Comparison of ENCODE assay signal across 8 mouse cellular contexts in genomic region chr8:91312835-91313832, GRCm38 (mm10). TPM values are rescaled to one million over a fixed set of nuclear protein-coding genes. Genes with fewer than 3 reads are reported as not detected.
A peak's percentile ranks its signal among the peaks of the same experiment; 100 is the strongest.
DNase-seq lines count a peak whose midpoint lies in the region; ATAC-seq and TF ChIP-seq lines count a peak whose summit lies in the region.

Gene Rpgrip1l, minus strand, starts transcription at chr8:91313262.
Gene Fto, plus strand, starts transcription at chr8:91313525.

- H3K4me3 ChIP-seq in embryonic facial prominence, embryonic 13.5 days, result peak within 1 kb of the TSS; percentile 71
- H3K4me3 ChIP-seq in kidney, adult 2 months (ENCODE audit: insufficient read depth, low read depth, low read length), result peak within 1 kb of the TSS; percentile 86
- peak within 1 kb of the TSS; percentile 62 for H3K4me3 ChIP-seq in limb, embryonic 12.5 days (replicated peaks)
- peak within 1 kb of the TSS; percentile 65 for H3K4me3 ChIP-seq in midbrain, embryonic 15.5 days
- peak within 1 kb of the TSS; percentile 79 for H3K4me3 ChIP-seq in spleen, adult 2 months (ENCODE audit: extremely low read depth, insufficient read depth, insufficient read length)

- no peak for TF ChIP-seq CTCF in kidney, adult 2 months (conservative IDR thresholded peaks at IDR 0.05; ENCODE audit: insufficient read depth, insufficient read length, low read depth, low read length)
- no peak for TF ChIP-seq CTCF in spleen, adult 2 months (IDR thresholded peaks at IDR 0.05; ENCODE audit: extremely low read depth, insufficient read depth, insufficient read length, insufficient replicate concordance)

- peak; percentile 100 for ATAC-seq in embryonic facial prominence, embryonic 13.5 days (ENCODE audit: insufficient number of reproducible peaks, insufficient read depth, low FRiP score, low TSS enrichment, low read depth)
- ATAC-seq in limb, embryonic 12.5 days (ENCODE audit: insufficient number of reproducible peaks, insufficient read depth, low FRiP score, low TSS enrichment, low read depth), result peak; percentile 100
- ATAC-seq in midbrain, embryonic 15.5 days (replicated peaks), result peak; percentile 99

- under 1% methylated on average over 59 of the region's 59 CpGs for WGBS in embryonic facial prominence, embryonic 13.5 days
- WGBS in kidney, adult 2 months, result under 1% methylated on average over 59 of the region's 59 CpGs
- WGBS in limb, embryonic 12.5 days, result 1% methylated on average over 59 of the region's 59 CpGs
- under 1% methylated on average over 59 of the region's 59 CpGs for WGBS in midbrain, embryonic 15.5 days
- WGBS in spleen, adult 2 months, result 1% methylated on average over 59 of the region's 59 CpGs

- peaks cover 3% of the 10 kb centered on the region; the same call in 1 of the 2 replicates for H3K36me3 ChIP-seq in embryonic facial prominence, embryonic 13.5 days
- no peaks in the 10 kb centered on the region for H3K36me3 ChIP-seq in kidney, adult 2 months (ENCODE audit: control insufficient read depth, insufficient read depth, low read length)
- peaks cover 3% of the 10 kb centered on the region for H3K36me3 ChIP-seq in limb, embryonic 12.5 days
- H3K36me3 ChIP-seq in midbrain, embryonic 15.5 days (replicated peaks), result no peaks in the 10 kb centered on the region
- no peaks in the 10 kb centered on the region for H3K36me3 ChIP-seq in spleen, adult 2 months (ENCODE audit: control insufficient read depth, insufficient read depth, low read length)

- no peak for TF ChIP-seq POLR2A in kidney, adult 2 months (IDR thresholded peaks at IDR 0.05; ENCODE audit: low read depth, low read length)
- TF ChIP-seq POLR2A in spleen, adult 2 months (IDR thresholded peaks at IDR 0.05; ENCODE audit: low read depth, low read length), result no peak

- DNase-seq in 3134 (ENCODE audit: extremely low read depth, insufficient read length, low spot score), result peak; percentile 99
- peak; percentile 96 to 97 for DNase-seq in adrenal gland, postnatal 36 days
- peak; percentile 97 to 99 for DNase-seq in heart, adult 18-20 months
- peak; percentile 99 for DNase-seq in kidney, adult 2 months
- peak; percentile 96 to 97 for DNase-seq in spleen, adult 2 months (ENCODE audit: low read depth in 1 of 2, low spot score in 2 of 2)

- peak within 1 kb of the TSS; percentile 75 for H3K4me2 ChIP-seq in embryonic facial prominence, embryonic 13.5 days
- peak within 1 kb of the TSS; percentile 80 for H3K4me2 ChIP-seq in limb, embryonic 12.5 days
- H3K4me2 ChIP-seq in midbrain, embryonic 15.5 days, result peak within 1 kb of the TSS; percentile 73

- peak within 1 kb of the TSS; percentile 81 for H3K27ac ChIP-seq in embryonic facial prominence, embryonic 13.5 days
- H3K27ac ChIP-seq in kidney, adult 2 months (ENCODE audit: insufficient read depth, low read depth, low read length), result peak within 1 kb of the TSS; percentile 58; the same call in 1 of the 2 replicates
- H3K27ac ChIP-seq in limb, embryonic 12.5 days, result peak within 1 kb of the TSS; percentile 54; the same call in 1 of the 2 replicates
- H3K27ac ChIP-seq in midbrain, embryonic 15.5 days, result peak within 1 kb of the TSS; percentile 86
- peak within 1 kb of the TSS; percentile 63 for H3K27ac ChIP-seq in spleen, adult 2 months (ENCODE audit: insufficient read depth, low read length)

- H3K9ac ChIP-seq in embryonic facial prominence, embryonic 13.5 days, result peak within 1 kb of the TSS; percentile 87
- peak within 1 kb of the TSS; percentile 83 for H3K9ac ChIP-seq in limb, embryonic 12.5 days (replicated peaks)
- peak within 1 kb of the TSS; percentile 81 for H3K9ac ChIP-seq in midbrain, embryonic 15.5 days

- H3K4me1 ChIP-seq in embryonic facial prominence, embryonic 13.5 days, result peaks cover 24% of the 10 kb centered on the region
- peaks cover 2% of the 10 kb centered on the region; the same call in 1 of the 2 replicates for H3K4me1 ChIP-seq in kidney, adult 2 months (ENCODE audit: control insufficient read depth, insufficient read depth, low read length)
- peaks cover 32% of the 10 kb centered on the region for H3K4me1 ChIP-seq in limb, embryonic 12.5 days (replicated peaks)
- H3K4me1 ChIP-seq in midbrain, embryonic 15.5 days, result peaks cover 33% of the 10 kb centered on the region
- H3K4me1 ChIP-seq in spleen, adult 2 months (ENCODE audit: control insufficient read depth, insufficient read depth, insufficient read length), result no peaks in the 10 kb centered on the region; the same call in 1 of the 2 replicates

- H3K27me3 ChIP-seq in embryonic facial prominence, embryonic 13.5 days, result no peaks in the 10 kb centered on the region
- no peaks in the 10 kb centered on the region for H3K27me3 ChIP-seq in kidney, adult 2 months (replicated peaks; ENCODE audit: control insufficient read depth, insufficient read depth, low read length)
- no peaks in the 10 kb centered on the region for H3K27me3 ChIP-seq in limb, embryonic 12.5 days
- H3K27me3 ChIP-seq in midbrain, embryonic 15.5 days (replicated peaks), result no peaks in the 10 kb centered on the region
- no peaks in the 10 kb centered on the region for H3K27me3 ChIP-seq in spleen, adult 2 months (ENCODE audit: control insufficient read depth, insufficient read depth, low read length)

- H3K9me3 ChIP-seq in embryonic facial prominence, embryonic 13.5 days, result no peaks in the 10 kb centered on the region
- no peaks in the 10 kb centered on the region for H3K9me3 ChIP-seq in limb, embryonic 12.5 days
- H3K9me3 ChIP-seq in midbrain, embryonic 15.5 days, result no peaks in the 10 kb centered on the region

RNA-seq across cellular contexts. Expression of gene Rpgrip1l, which starts in this region (rescaled TPM):
- 1 to 10 TPM; 6.5 to 7.1 TPM for total RNA-seq in adrenal gland, postnatal 36 days (2021)
- polyA plus RNA-seq in embryonic facial prominence, embryonic 13.5 days (2015; fragmentation: Nextera tagmentation; extraction: Ambion mirVana), result 18.1 and 21.5 TPM in 2 replicates
- total RNA-seq in heart, adult 18-20 months (2021), result 1 to 10 TPM; 4.6 to 6.1 TPM
- polyA plus RNA-seq in kidney, adult 2 months (2012; rRNA removed), result 1.6 and 2.1 TPM in 2 replicates
- polyA plus RNA-seq in limb, embryonic 12.5 days (2016; fragmentation: Nextera tagmentation; extraction: Ambion mirVana), result 14.3 and 17.1 TPM in 2 replicates
- polyA plus RNA-seq in midbrain, embryonic 15.5 days (2015; fragmentation: Nextera tagmentation; extraction: Ambion mirVana), result 12.6 and 12.9 TPM in 2 replicates
- 0.27 and 0.30 TPM in 2 replicates for polyA plus RNA-seq in spleen, adult 2 months (2012; rRNA removed)

RNA-seq across cellular contexts. Expression of gene Fto, which starts in this region (rescaled TPM):
- 10 to 100 TPM; 71.6 to 81.6 TPM for total RNA-seq in adrenal gland, postnatal 36 days (2021)
- 107 and 111 TPM in 2 replicates for polyA plus RNA-seq in embryonic facial prominence, embryonic 13.5 days (2015; fragmentation: Nextera tagmentation; extraction: Ambion mirVana)
- 10 to 100 TPM; 59.5 to 66.3 TPM for total RNA-seq in heart, adult 18-20 months (2021)
- polyA plus RNA-seq in kidney, adult 2 months (2012; rRNA removed), result 40.9 and 43.9 TPM in 2 replicates
- 92.1 and 96.3 TPM in 2 replicates for polyA plus RNA-seq in limb, embryonic 12.5 days (2016; fragmentation: Nextera tagmentation; extraction: Ambion mirVana)
- 167 and 176 TPM in 2 replicates for polyA plus RNA-seq in midbrain, embryonic 15.5 days (2015; fragmentation: Nextera tagmentation; extraction: Ambion mirVana)
- 11.4 and 11.9 TPM in 2 replicates for polyA plus RNA-seq in spleen, adult 2 months (2012; rRNA removed)

Comparison
In these comparisons a context has a peak if more than half of its experiments do, and no peak if none do; other contexts are left out.
1. Peak in every context shown above with its lines: DNase-seq, ATAC-seq, H3K4me3 ChIP-seq and H3K27ac ChIP-seq.